Mouse (Mus musculus): ENCODE results near the gene Hils1. TPM values are rescaled to one million over a fixed set of nuclear protein-coding genes. Genes with fewer than 3 reads are reported as not detected.

Hils1 gene
- polyA plus RNA-seq (2017; shearing (Covaris generic)): not detected

- no peak for ATAC-seq
Observed at GRCm38 (mm10) chr11:94967419-94967818, at the start of gene Hils1. Gene Hils1 (plus strand): TSS chr11:94967593.

- no peak for ATAC-seq
Observed at GRCm38 (mm10) chr11:94917717-94918116, 49.7 kb upstream of the Hils1 start.

- ATAC-seq: no peak
Observed at GRCm38 (mm10) chr11:94920996-94921401, 46.4 kb upstream of the Hils1 start.

GRCm38 (mm10) chr11:94924977-94925376, 42.4 kb upstream of the Hils1 start:
- no peak for ATAC-seq

GRCm38 (mm10) chr11:94926431-94926830, 41.0 kb upstream of the Hils1 start:
- no peak for ATAC-seq

- ATAC-seq: no peak
Observed at GRCm38 (mm10) chr11:94927771-94928291, 39.6 kb upstream of the Hils1 start.

GRCm38 (mm10) chr11:94928820-94929219, 38.6 kb upstream of the Hils1 start:
- no peak for ATAC-seq

GRCm38 (mm10) chr11:94929599-94929998, 37.8 kb upstream of the Hils1 start:
- ATAC-seq: no peak

- no peak for ATAC-seq
Observed at GRCm38 (mm10) chr11:94930151-94930550, 37.2 kb upstream of the Hils1 start.

GRCm38 (mm10) chr11:94933584-94933983, 33.8 kb upstream of the Hils1 start:
- ATAC-seq: no peak

GRCm38 (mm10) chr11:94934526-94934925, 32.9 kb upstream of the Hils1 start:
- ATAC-seq: no peak

GRCm38 (mm10) chr11:94936045-94936444, 31.3 kb upstream of the Hils1 start, which contains the start of gene Col1a1:
Gene Col1a1 (plus strand): TSS chr11:94936224.
- ATAC-seq: no peak

GRCm38 (mm10) chr11:94936851-94937295, 30.5 kb upstream of the Hils1 start:
- peak; percentile 76 for ATAC-seq

- ATAC-seq: peak; percentile 67
Observed at GRCm38 (mm10) chr11:94937335-94937781, 30.0 kb upstream of the Hils1 start.

GRCm38 (mm10) chr11:94937787-94938186, 29.6 kb upstream of the Hils1 start:
- ATAC-seq: no peak

- ATAC-seq: no peak
Observed at GRCm38 (mm10) chr11:94938296-94938695, 29.1 kb upstream of the Hils1 start.

- ATAC-seq: no peak
Observed at GRCm38 (mm10) chr11:94939280-94939679, 28.1 kb upstream of the Hils1 start.

- no peak for ATAC-seq
Observed at GRCm38 (mm10) chr11:94941121-94941520, 26.3 kb upstream of the Hils1 start.

- ATAC-seq: no peak
Observed at GRCm38 (mm10) chr11:94941776-94942175, 25.6 kb upstream of the Hils1 start.

GRCm38 (mm10) chr11:94942282-94943023, 24.9 kb upstream of the Hils1 start:
- no peak for ATAC-seq

- no peak for ATAC-seq
Observed at GRCm38 (mm10) chr11:94943054-94943453, 24.3 kb upstream of the Hils1 start.

- ATAC-seq: no peak
Observed at GRCm38 (mm10) chr11:94944295-94944694, 23.1 kb upstream of the Hils1 start.

- no peak for ATAC-seq
Observed at GRCm38 (mm10) chr11:94945236-94945635, 22.2 kb upstream of the Hils1 start.

- no peak for ATAC-seq
Observed at GRCm38 (mm10) chr11:94952169-94952568, 15.2 kb upstream of the Hils1 start.

All from activated CD4-positive, CD25-positive, alpha-beta regulatory T cell, adult 4 months (primary cell).